18 mouse cellular contexts compared by ENCODE assay signal in genomic region chr1:24127866-24128265, GRCm38 (mm10). TPM values are rescaled to one million over a fixed set of nuclear protein-coding genes. Genes with fewer than 3 reads are reported as not detected.
"Had no signal": no experiment of that assay in that cellular context is flagged by ENCODE, and none has a peak within 500 bp of the region (broad histone marks: within the 10 kb centered on the region; RNA-seq: fewer than 3 reads in every experiment).

No protein-coding gene starts in this region.

- H3K9ac ChIP-seq: lung, embryonic 14.5 days; midbrain, embryonic 13.5 days; neural tube, embryonic 12.5 days; stomach, embryonic 15.5 days had no signal

- H3K4me2 ChIP-seq: lung, embryonic 14.5 days; midbrain, embryonic 13.5 days; neural tube, embryonic 12.5 days; stomach, embryonic 15.5 days had no signal

- H3K27me3 ChIP-seq: midbrain, embryonic 13.5 days; neural tube, embryonic 12.5 days; stomach, embryonic 15.5 days had no signal

- H3K4me3 ChIP-seq: midbrain, embryonic 10.5 days; midbrain, embryonic 13.5 days; neural tube, embryonic 12.5 days; stomach, embryonic 15.5 days had no signal

- H3K4me1 ChIP-seq: midbrain, embryonic 10.5 days; midbrain, embryonic 13.5 days; neural tube, embryonic 12.5 days; stomach, embryonic 15.5 days had no signal

- H3K27ac ChIP-seq: midbrain, embryonic 10.5 days; midbrain, embryonic 13.5 days; neural tube, embryonic 12.5 days; stomach, embryonic 15.5 days; stomach, postnatal 0 days had no signal

- H3K9me3 ChIP-seq: midbrain, embryonic 10.5 days; midbrain, embryonic 13.5 days; neural tube, embryonic 12.5 days; stomach, embryonic 15.5 days had no signal

- DNase-seq: lung, adult 18-20 months; lung, embryonic 14.5 days; lung, postnatal 10 days; lung, postnatal 4 days; right cerebral cortex, postnatal 14 days; thymus, adult 2 months; thymus, postnatal 25 days; thymus, postnatal 4 days had no signal

- ATAC-seq: midbrain, embryonic 13.5 days; midbrain, embryonic 16.5 days had no signal

- H3K36me3 ChIP-seq: midbrain, embryonic 10.5 days; midbrain, embryonic 13.5 days; neural tube, embryonic 12.5 days; stomach, embryonic 15.5 days had no signal

RNA-seq across cellular contexts. Expression of gene Fam135a, which starts 27.7 kb away (rescaled TPM):
- total RNA-seq: megakaryocyte-erythroid progenitor cell, adult 5-6 weeks had no signal

RNA-seq across cellular contexts. Expression of gene Col9a1, which starts 49.5 kb away (rescaled TPM):
- total RNA-seq: megakaryocyte, adult 5-6 weeks; megakaryocyte-erythroid progenitor cell, adult 5-6 weeks; neutrophil, adult 5-6 weeks had no signal
- polyA plus RNA-seq: spleen, adult 2 months had no signal
